Mouse (Mus musculus) liver, embryonic 14.5 days (tissue): ENCODE results near the gene Wars2. TPM values are rescaled to one million over a fixed set of nuclear protein-coding genes. Genes with fewer than 3 reads are reported as not detected.

Source experiments
- ATAC-seq: fragments of 200-750 bp; cut with Nextera tagmentation; 2 replicates; pipeline ENCODE4 v1.8.0; 2017; ENCODE audit warnings: moderate number of reproducible peaks, mild to moderate bottlenecking, moderate library complexity; ENCODE audit not compliant: insufficient read depth
- DNase-seq, 3 experiments: peaks; one replicate each; pipeline ENCODE4 v3.0.0-alpha.2; 2012 to 2013; ENCODE audit warnings: low read depth in 3 of 3, low spot score in 3 of 3
- H3K27ac ChIP-seq: fragments of 300-500 bp; sonication (generic); 2 replicates; pipeline ENCODE4 v1.5.1; 2014; ENCODE audit warnings: moderate library complexity, mild to moderate bottlenecking, control low read depth, inconsistent platforms
- H3K27me3 ChIP-seq: fragments of 300-500 bp; sonication (generic); 2 replicates; pipeline ENCODE4 v1.6.1; 2014; ENCODE audit warnings: mild to moderate bottlenecking, low read length, moderate library complexity; ENCODE audit not compliant: control insufficient read depth, insufficient read depth
- H3K36me3 ChIP-seq: fragments of 300-500 bp; sonication (generic); replicated peaks from 2 replicates; pipeline ENCODE4 v1.6.1; 2014; ENCODE audit warnings: low read depth; ENCODE audit not compliant: control insufficient read depth, insufficient read depth
- H3K4me1 ChIP-seq, 2 experiments: fragments of 200-500 bp in 1 of 2; fragments of 300-500 bp in 1 of 2; sonication (generic) in 1 of 2; replicated peaks; 2 replicates each; pipeline ENCODE4 v1.6.1; 2012 to 2014; ENCODE audit warnings: antibody characterized with exemption in 1 of 2, inconsistent platforms in 1 of 2, low read length in 1 of 2; ENCODE audit not compliant: control insufficient read depth in 2 of 2, insufficient read depth in 2 of 2
- H3K4me2 ChIP-seq: fragments of 300-500 bp; sonication (generic); 2 replicates; pipeline ENCODE4 v1.6.1; 2014; ENCODE audit warnings: low read depth, mild to moderate bottlenecking, control low read depth, moderate library complexity
- H3K4me3 ChIP-seq, 2 experiments: fragments of 200-500 bp in 1 of 2; fragments of 300-500 bp in 1 of 2; sonication (generic) in 1 of 2; 2 replicates each; pipeline ENCODE4 v1.5.1; 2012 to 2014; ENCODE audit warnings: low read depth in 2 of 2, low read length in 2 of 2, mild to moderate bottlenecking in 2 of 2, control low read depth in 1 of 2, inconsistent platforms in 1 of 2, moderate library complexity in 1 of 2; ENCODE audit not compliant: insufficient read depth in 1 of 2
- H3K9ac ChIP-seq: fragments of 300-500 bp; sonication (generic); replicated peaks from 2 replicates; pipeline ENCODE4 v1.6.1; 2014; ENCODE audit warnings: mild to moderate bottlenecking, control low read depth, moderate library complexity
- H3K9me3 ChIP-seq: fragments of 300-500 bp; sonication (generic); 2 replicates; pipeline ENCODE4 v1.6.1; 2016; ENCODE audit warnings: low read length, mixed read lengths; ENCODE audit not compliant: control insufficient read depth
- CTCF ChIP-seq: IDR thresholded peaks from 2 replicates; pipeline ENCODE4 v1.5.1; 2016; ENCODE audit warnings: antibody characterized with exemption, low read depth, control low read depth
- EP300 ChIP-seq: IDR thresholded peaks from 2 replicates; pipeline ENCODE4 v1.6.1; 2016; ENCODE audit warnings: antibody characterized with exemption, low read depth
- WGBS: fragments of 180-500 bp; shearing (Covaris S2); extraction: QIAGEN DNeasy Blood & Tissue Kit; methylation state at CpG from one replicate; pipeline ENCODE4 v1.1.7; 2014; ENCODE audit not compliant: insufficient replicate concordance; 5-methylcytosine and 5-hydroxymethylcytosine counted together
- polyA plus RNA-seq, 2 experiments: library from polyadenylated mRNA; depleted of rRNA in 1 of 2; stranded (reverse) in 1 of 2; unstranded in 1 of 2; fragments of >200 nt; fragmentation: Nextera tagmentation in 1 of 2; extraction: Ambion mirVana in 1 of 2; gene quantifications; 2 replicates each; pipeline versions ENCODE4 v1.2.1 to v1.2.3; 2012 to 2014

Gene Wars2
- polyA plus RNA-seq (2012; rRNA removed): 1.3 and 2.1 TPM in 2 replicates
- 2.1 and 2.8 TPM in 2 replicates for polyA plus RNA-seq (2014; fragmentation: Nextera tagmentation; extraction: Ambion mirVana)

DNA sequence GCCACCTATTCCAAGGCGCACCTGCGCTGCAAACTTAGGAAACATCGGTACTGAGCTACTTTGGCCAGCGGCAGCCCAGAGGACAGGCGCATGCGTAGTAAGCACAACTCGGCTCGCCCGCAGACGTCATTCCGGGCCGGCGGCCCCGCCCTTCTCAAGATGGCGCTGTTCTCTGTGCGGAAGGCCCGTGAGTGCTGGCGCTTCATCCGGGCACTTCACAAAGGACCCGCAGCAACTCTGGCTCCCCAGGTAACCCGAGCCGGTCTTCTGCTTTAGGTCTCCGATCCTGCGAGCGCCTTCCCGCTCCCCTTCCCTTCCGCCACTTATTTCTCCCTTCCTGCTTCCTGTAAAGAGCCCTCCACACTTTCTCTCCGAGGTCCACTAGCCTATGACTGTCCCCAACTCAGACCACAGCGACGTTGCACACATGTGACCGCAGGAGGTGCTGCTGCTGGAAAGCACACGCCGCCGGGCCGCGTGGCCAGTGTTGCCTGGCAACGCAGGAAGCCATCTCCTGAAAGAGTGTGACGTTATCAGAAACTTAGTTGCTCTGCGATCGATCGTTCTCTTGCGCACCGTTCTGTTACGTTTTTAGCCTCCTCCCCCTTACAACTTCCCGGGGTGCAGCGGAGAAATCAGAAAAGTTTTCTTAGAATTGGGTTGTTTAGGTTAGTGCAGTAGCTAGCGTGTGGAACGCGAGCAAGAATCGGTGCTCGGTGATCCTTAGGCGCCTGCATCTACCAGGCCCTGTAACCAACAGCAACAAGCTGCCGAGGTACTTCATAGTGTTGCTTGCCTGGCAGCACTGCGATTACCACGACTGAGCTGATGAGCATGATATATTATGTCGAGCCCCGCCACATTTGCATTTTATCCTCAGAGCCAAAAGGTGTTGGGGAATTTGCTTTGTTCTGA is at the start of gene Wars2:
Wars2 (plus strand) TSS at position 129 of the 915 bp plus-strand sequence.
- no peaks in the 10 kb centered on the region for H3K36me3 ChIP-seq
- H3K27ac ChIP-seq: peak within 1 kb of the TSS; percentile 85
- WGBS: under 1% methylated on average over 57 of the region's 57 CpGs
- peak within 1 kb of the TSS; percentile 71 to 77 for H3K4me3 ChIP-seq
- peaks cover 0 to 8% of the 10 kb centered on the region in 2 experiments; a peak in 2 of 4 replicates for H3K4me1 ChIP-seq
- H3K27me3 ChIP-seq: no peaks in the 10 kb centered on the region
- H3K9ac ChIP-seq: peak within 1 kb of the TSS; percentile 75
- DNase-seq (peak; percentile 75 to 79 (median 78)), ATAC-seq (peak; percentile 99)
- peak; percentile 45; the same call in 1 of the 2 replicates for TF ChIP-seq CTCF
- no peak for TF ChIP-seq EP300
- H3K9me3 ChIP-seq: no peaks in the 10 kb centered on the region
- H3K4me2 ChIP-seq: peak within 1 kb of the TSS; percentile 92

DNA sequence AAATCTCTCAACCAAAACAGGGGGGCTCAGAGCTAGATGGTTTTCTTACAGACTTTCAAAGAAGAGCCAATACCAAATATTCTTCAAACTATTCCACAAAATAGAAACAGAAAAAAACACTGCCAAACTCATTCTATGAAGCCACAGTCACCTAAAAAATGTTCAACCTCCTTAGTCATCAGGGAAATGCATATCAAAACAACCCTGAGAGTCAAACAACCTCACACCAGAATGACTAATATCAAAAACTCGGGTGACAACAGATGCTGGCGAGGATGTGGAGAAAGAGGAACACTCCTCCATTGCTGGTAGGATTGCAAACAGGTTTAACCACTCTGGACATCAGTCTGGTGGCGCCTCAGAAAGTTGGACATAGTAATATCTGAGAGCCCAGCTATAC is 44.1 kb upstream of the Wars2 start:
- Histone ChIP-seq H3K4me2 (no peak overlapping the region), H3K4me1 (no peaks in the 10 kb centered on the region), H3K4me3 (no peak overlapping the region), H3K9ac (no peak overlapping the region), H3K27me3 (no peaks in the 10 kb centered on the region), H3K36me3 (no peaks in the 10 kb centered on the region), H3K27ac (no peak overlapping the region), H3K9me3 (no peaks in the 10 kb centered on the region)
- DNase-seq (no peak), ATAC-seq (no peak)
- TF ChIP-seq EP300: no peak
- WGBS: 51% methylated on average over 3 of the region's 3 CpGs

DNA sequence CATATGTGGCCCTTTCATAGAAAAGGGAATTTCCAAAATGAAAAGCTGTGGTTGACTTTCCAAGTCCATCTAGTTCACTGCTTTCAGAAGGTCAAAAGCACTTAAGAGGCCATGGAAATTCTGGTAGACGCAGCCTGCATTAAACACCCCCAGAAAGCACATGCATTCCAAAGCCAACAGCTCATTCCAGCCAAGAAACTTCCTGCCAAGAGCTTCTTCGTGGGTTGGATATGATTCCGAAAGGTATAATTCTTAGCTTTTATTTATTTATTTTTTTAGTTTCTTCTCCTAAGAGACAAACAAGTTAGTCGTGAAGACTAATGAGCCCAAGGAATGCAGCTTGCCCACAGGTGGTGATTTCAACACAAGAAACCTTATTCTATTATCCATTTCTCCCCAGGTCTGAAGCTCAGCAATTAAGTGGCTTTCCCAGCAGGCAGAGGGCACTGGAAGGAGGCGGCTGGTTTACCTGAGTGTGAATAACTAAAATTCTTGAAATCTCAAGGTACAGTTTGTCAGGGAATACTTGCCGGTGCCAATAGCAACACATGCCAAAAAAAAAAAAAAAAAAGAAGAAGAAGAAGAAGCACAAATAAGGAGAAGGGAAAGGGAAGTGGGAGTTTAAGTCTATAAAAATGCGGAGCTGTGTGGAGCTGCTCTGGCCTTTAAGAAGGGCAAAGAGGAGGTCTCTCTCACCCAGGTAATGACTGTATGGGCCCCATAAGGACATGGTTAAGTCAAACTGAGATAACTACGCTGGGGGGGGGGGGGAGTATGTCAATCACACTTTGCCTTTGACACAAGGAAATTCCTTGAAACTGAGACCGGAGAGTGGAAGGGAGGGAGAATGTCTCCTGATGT is 30.3 kb upstream of the Wars2 start:
- Histone ChIP-seq H3K4me3 (no peak overlapping the region), H3K9me3 (no peaks in the 10 kb centered on the region), H3K9ac (no peak overlapping the region), H3K36me3 (no peaks in the 10 kb centered on the region), H3K27ac (no peak overlapping the region), H3K27me3 (no peaks in the 10 kb centered on the region), H3K4me1 (no peaks in the 10 kb centered on the region), H3K4me2 (no peak overlapping the region)
- DNase-seq: no peak
- 66% methylated on average over 9 of the region's 9 CpGs for WGBS
- TF ChIP-seq EP300 (no peak), CTCF (no peak)
- ATAC-seq: no peak

DNA sequence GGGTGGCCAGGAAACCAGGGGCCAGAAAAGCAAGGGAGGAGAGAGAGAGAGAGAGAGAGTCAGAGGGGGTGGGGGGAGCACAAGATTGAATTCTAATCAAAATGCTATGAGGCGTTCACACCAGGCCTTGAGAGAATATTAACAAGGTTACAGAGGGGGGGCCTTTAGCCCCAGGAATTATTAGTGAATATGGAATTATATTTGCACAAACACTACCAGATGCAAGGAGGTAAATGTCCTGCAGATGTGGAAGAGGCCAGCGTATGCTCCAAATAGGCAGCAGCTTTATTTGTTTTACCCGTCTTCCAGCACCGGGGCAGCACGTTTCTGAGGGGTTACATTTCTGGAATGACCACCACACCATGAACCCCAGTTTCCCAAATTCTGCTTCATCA is 29.7 kb upstream of the Wars2 start:
- DNase-seq: no peak
- H3K4me2 ChIP-seq: no peak overlapping the region
- H3K36me3 ChIP-seq: no peaks in the 10 kb centered on the region
- TF ChIP-seq EP300 (no peak), CTCF (no peak)
- H3K9me3 ChIP-seq: no peaks in the 10 kb centered on the region
- H3K4me3 ChIP-seq: no peak overlapping the region
- H3K27ac ChIP-seq: no peak overlapping the region
- no peak overlapping the region for H3K9ac ChIP-seq
- WGBS: 66% methylated on average over 5 of the region's 5 CpGs
- H3K4me1 ChIP-seq: no peaks in the 10 kb centered on the region
- no peaks in the 10 kb centered on the region for H3K27me3 ChIP-seq
- ATAC-seq: no peak
